Mouse (Mus musculus): ENCODE data around the gene Ptbp3. TPM values are rescaled to one million over a fixed set of nuclear protein-coding genes. Genes with fewer than 3 reads are reported as not detected.

The Ptbp3 gene
- polyA plus RNA-seq, 1 experiment from 2014 or later = 22.2 TPM

GRCm38 (mm10) chr4:59461116-59461727 is 87.9 kb downstream of the Ptbp3 start:
- Histone ChIP-seq H3K9ac (no peak overlapping the region), H3K4me2 (no peak overlapping the region), H3K9me3 (no peaks in the 10 kb centered on the region), H3K4me1 (replicated peaks) (no peaks in the 10 kb centered on the region; the same call in 1 of the 2 replicates), H3K36me3 (no peaks in the 10 kb centered on the region), H3K4me3 (no peak overlapping the region), H3K27me3 (no peaks in the 10 kb centered on the region), H3K27ac (no peak overlapping the region)
- ATAC-seq (ENCODE audit: low FRiP score) = no peak
- 85% methylated on average over 11 of the region's 11 CpGs for WGBS

DNA sequence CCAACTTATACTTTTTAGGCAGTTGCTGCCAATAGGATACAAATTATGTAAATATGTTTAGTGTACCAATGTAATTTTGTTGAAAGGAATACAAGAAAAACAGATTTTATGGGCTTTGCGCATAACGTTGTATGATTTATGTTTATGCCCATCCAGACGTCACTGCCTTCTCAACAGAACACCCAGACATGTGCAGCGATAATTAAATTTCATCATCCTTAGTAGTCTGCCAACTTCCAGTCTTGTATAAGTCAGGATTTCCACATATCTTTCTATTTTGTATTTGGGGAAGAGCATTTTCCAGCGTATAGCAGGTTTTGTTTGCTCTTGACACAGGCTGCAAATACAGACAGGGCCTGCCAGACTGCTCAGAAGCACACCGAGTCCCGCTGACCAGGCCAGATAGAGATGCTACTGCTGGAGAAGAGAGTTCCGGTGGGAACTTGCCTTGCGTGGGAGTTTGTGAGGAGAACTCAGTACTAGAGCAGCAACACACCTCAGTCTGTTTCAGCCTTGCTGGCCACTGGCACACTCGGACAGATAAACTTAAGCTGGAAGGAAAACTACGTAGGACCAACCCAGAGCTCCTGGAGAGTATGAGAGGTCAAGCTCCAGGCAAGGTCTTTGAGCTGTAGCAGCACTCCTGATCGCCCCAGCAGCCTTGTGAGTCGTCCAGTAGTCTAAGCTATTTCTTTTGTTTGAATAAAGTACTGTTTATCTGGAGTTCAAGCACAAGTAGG is 89.8 kb downstream of the Ptbp3 start:
- Histone ChIP-seq H3K27ac (no peak overlapping the region), H3K9ac (no peak overlapping the region), H3K4me2 (no peak overlapping the region)

GRCm38 (mm10) chr4:59457941-59458340 is 91.2 kb downstream of the Ptbp3 start:
- no peak overlapping the region for H3K9ac ChIP-seq
- no peak overlapping the region for H3K27ac ChIP-seq
- H3K4me2 ChIP-seq = no peak overlapping the region
- H3K4me1 ChIP-seq (replicated peaks) = no peaks in the 10 kb centered on the region; the same call in 1 of the 2 replicates
- no peak overlapping the region for H3K4me3 ChIP-seq
- ATAC-seq (ENCODE audit: low FRiP score) = no peak
- H3K36me3 ChIP-seq = no peaks in the 10 kb centered on the region
- no peaks in the 10 kb centered on the region for H3K9me3 ChIP-seq
- 50% methylated on average over 9 of the region's 9 CpGs for WGBS
- no peaks in the 10 kb centered on the region for H3K27me3 ChIP-seq

More for the DNA sequence above, 89.8 kb downstream of the Ptbp3 start:
- H3K4me3 ChIP-seq = no peak overlapping the region
- H3K4me1 ChIP-seq (replicated peaks) = no peaks in the 10 kb centered on the region; the same call in 1 of the 2 replicates
- no peaks in the 10 kb centered on the region for H3K36me3 ChIP-seq
- H3K9me3 ChIP-seq = no peaks in the 10 kb centered on the region
- no peak for ATAC-seq (ENCODE audit: low FRiP score)
- no peaks in the 10 kb centered on the region for H3K27me3 ChIP-seq
- WGBS = 85% methylated on average over 13 of the region's 13 CpGs

DNA sequence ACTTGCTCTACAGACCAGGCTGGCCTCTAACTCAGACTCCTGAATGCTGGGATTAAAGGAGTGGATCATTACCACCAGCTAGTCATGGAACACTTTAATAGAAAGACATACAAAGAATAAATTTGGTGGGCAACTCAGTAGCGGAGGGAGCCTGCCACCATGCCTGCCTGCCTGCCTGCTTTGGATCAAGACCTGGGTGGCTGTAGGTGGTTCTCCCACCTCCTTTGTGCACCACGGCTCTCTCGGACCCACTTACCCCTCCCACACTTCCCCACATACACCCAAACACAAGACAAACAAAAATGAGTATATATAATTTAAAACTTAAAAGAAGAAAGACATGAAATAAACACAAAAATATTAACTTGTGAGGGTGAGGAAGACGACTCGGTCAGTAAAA is 92.1 kb downstream of the Ptbp3 start:
- no peak for ATAC-seq (ENCODE audit: low FRiP score)
- Histone ChIP-seq H3K27me3 (no peaks in the 10 kb centered on the region), H3K4me2 (no peak overlapping the region), H3K4me1 (replicated peaks) (no peaks in the 10 kb centered on the region; the same call in 1 of the 2 replicates), H3K9me3 (no peaks in the 10 kb centered on the region), H3K36me3 (no peaks in the 10 kb centered on the region), H3K4me3 (no peak overlapping the region), H3K9ac (no peak overlapping the region), H3K27ac (no peak overlapping the region)
- WGBS = 93% methylated on average over 5 of the region's 5 CpGs

DNA sequence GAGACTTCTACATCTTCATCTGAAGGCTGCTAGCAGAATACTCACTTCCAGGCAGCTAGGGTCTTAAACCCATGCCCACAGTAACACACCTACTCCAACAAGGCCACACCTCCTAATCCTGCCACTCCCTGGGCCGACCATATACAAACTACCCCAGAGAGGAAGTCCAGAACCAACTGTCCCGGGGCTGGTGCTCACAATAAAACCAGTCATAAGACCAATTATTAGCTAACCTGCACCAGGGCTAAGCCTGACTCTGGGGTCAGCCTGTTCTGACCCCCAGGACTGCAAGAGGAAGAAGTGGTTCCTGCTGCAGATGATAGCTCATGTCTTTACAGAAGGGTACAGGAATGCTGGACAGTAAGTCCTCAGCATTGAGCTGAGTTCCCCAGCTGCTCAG is 93.7 kb downstream of the Ptbp3 start:
- Histone ChIP-seq H3K4me2 (no peak overlapping the region), H3K4me1 (replicated peaks) (no peaks in the 10 kb centered on the region; the same call in 1 of the 2 replicates), H3K4me3 (no peak overlapping the region), H3K36me3 (no peaks in the 10 kb centered on the region), H3K9ac (no peak overlapping the region), H3K27ac (no peak overlapping the region), H3K27me3 (no peaks in the 10 kb centered on the region), H3K9me3 (no peaks in the 10 kb centered on the region)
- WGBS = 76% methylated on average over 2 of the region's 2 CpGs
- no peak for ATAC-seq (ENCODE audit: low FRiP score)

GRCm38 (mm10) chr4:59454046-59454445 is 95.1 kb downstream of the Ptbp3 start:
- no peak overlapping the region for H3K9ac ChIP-seq
- no peak overlapping the region for H3K4me2 ChIP-seq
- no peaks in the 10 kb centered on the region for H3K36me3 ChIP-seq
- H3K9me3 ChIP-seq = no peaks in the 10 kb centered on the region
- H3K27me3 ChIP-seq = no peaks in the 10 kb centered on the region
- H3K4me1 ChIP-seq (replicated peaks) = no peaks in the 10 kb centered on the region; the same call in 1 of the 2 replicates
- no peak for ATAC-seq (ENCODE audit: low FRiP score)
- WGBS = 77% methylated on average over 3 of the region's 3 CpGs
- H3K27ac ChIP-seq = no peak overlapping the region
- H3K4me3 ChIP-seq = no peak overlapping the region

DNA sequence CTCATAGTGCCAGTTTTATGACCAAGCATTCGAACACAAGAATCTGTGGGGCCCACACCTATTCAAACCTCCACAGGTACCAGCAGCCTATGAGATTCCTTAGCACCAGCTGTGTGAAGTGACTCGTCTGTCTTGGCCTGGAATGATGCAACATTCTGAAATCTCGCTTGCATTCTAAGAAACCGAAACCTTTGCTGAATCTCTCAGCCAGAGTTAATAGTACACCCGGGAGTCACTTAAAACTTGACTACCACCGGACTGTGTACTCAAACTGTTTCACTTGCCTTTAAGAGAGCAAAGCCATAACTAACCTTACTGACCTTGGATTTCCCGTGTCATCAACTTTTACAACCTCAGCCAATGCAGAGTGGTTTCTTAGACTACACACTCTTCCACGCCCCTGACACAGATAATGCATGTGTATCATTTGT is 96.6 kb downstream of the Ptbp3 start:
- Histone ChIP-seq H3K36me3 (no peaks in the 10 kb centered on the region), H3K27ac (no peak overlapping the region), H3K27me3 (no peaks in the 10 kb centered on the region), H3K4me3 (no peak overlapping the region), H3K9ac (no peak overlapping the region), H3K9me3 (no peaks in the 10 kb centered on the region), H3K4me1 (replicated peaks) (no peaks in the 10 kb centered on the region), H3K4me2 (no peak overlapping the region)
- ATAC-seq (ENCODE audit: low FRiP score) = no peak
- 88% methylated on average over 8 of the region's 8 CpGs for WGBS

- Histone ChIP-seq H3K9me3 (no peaks in the 10 kb centered on the region), H3K4me2 (no peak overlapping the region), H3K27me3 (no peaks in the 10 kb centered on the region), H3K27ac (no peak overlapping the region), H3K4me1 (replicated peaks) (no peaks in the 10 kb centered on the region), H3K9ac (no peak overlapping the region), H3K4me3 (no peak overlapping the region), H3K36me3 (no peaks in the 10 kb centered on the region)
- WGBS = 90% methylated on average over 3 of the region's 3 CpGs
- ATAC-seq (ENCODE audit: low FRiP score) = no peak
Measured at GRCm38 (mm10) chr4:59450906-59451305, 98.3 kb downstream of the Ptbp3 start.

DNA sequence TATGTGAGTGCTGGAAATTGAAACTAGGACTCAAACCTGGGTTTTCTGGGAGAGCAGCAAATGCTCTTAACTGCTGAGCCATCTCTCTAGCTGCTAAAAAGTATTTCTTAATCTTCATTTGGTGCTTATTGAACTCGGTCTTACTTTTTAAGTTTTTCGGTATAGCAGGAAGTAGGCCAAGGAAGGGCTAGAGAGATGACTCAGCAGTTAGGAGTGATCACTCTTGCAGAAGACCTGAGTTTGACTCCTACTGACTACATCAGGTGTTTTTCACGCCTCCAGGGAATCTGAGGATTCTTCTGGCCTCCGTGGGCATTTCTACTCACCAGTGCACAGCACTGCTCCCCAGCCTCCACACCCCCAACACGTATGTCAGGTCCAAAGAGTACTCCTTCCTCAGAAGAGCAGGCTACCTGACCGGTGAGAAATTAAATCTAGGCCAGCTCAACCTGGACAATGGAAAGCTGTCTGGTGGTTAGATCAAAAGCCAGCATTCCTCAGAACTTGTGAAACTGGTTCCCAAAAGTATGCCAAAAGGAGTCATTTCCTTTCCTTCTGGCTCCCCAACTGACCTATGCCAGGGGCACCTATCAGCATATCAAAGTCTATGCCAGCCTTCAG is 98.8 kb downstream of the Ptbp3 start:
- Histone ChIP-seq H3K36me3 (no peaks in the 10 kb centered on the region), H3K4me1 (replicated peaks) (no peaks in the 10 kb centered on the region), H3K9me3 (no peaks in the 10 kb centered on the region), H3K27me3 (no peaks in the 10 kb centered on the region), H3K27ac (no peak overlapping the region), H3K4me3 (no peak overlapping the region), H3K4me2 (no peak overlapping the region), H3K9ac (no peak overlapping the region)
- no peak for ATAC-seq (ENCODE audit: low FRiP score)
- WGBS = 88% methylated on average over 6 of the region's 6 CpGs

GRCm38 (mm10) chr4:59447296-59447695 is 101.9 kb downstream of the Ptbp3 start:
- Histone ChIP-seq H3K4me1 (replicated peaks) (no peaks in the 10 kb centered on the region), H3K9ac (no peak overlapping the region), H3K4me2 (no peak overlapping the region), H3K27ac (no peak overlapping the region), H3K36me3 (no peaks in the 10 kb centered on the region), H3K9me3 (no peaks in the 10 kb centered on the region), H3K27me3 (no peaks in the 10 kb centered on the region), H3K4me3 (no peak overlapping the region)
- WGBS = 43% methylated on average over 1 of the region's 1 CpGs
- no peak for ATAC-seq (ENCODE audit: low FRiP score)

GRCm38 (mm10) chr4:59445516-59445915 is 103.6 kb downstream of the Ptbp3 start:
- no peak for ATAC-seq (ENCODE audit: low FRiP score)
- H3K27ac ChIP-seq = no peak overlapping the region
- H3K9ac ChIP-seq = no peak overlapping the region
- no peaks in the 10 kb centered on the region for H3K9me3 ChIP-seq
- H3K36me3 ChIP-seq = no peaks in the 10 kb centered on the region
- 72% methylated on average over 6 of the region's 6 CpGs for WGBS
- H3K4me3 ChIP-seq = no peak overlapping the region
- no peak overlapping the region for H3K4me2 ChIP-seq
- peaks cover 4% of the 10 kb centered on the region for H3K27me3 ChIP-seq
- H3K4me1 ChIP-seq (replicated peaks) = no peaks in the 10 kb centered on the region

DNA sequence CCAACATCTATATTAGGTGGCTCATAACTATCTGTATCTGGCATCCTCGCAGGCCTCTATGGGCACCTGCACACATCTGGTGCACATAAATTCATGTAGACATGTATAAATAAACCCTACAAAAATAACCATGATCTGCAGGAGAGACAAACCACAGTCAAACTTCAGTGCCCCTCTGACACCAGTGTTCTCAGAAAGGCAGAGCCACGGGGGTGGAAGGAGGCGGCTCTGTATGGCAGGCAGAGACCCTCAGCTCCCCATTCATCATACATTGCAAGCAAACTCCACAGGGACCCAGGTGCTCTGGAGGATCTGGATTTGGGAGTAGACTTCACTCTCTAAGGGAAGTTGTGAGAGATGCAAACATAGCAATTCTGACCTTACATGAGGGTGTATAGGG is 104.2 kb downstream of the Ptbp3 start:
- Histone ChIP-seq H3K27ac (no peak overlapping the region), H3K36me3 (no peaks in the 10 kb centered on the region), H3K4me3 (no peak overlapping the region), H3K9me3 (no peaks in the 10 kb centered on the region), H3K9ac (no peak overlapping the region), H3K4me1 (replicated peaks) (no peaks in the 10 kb centered on the region), H3K4me2 (no peak overlapping the region), H3K27me3 (peaks cover 9% of the 10 kb centered on the region)
- WGBS = 85% methylated on average over 3 of the region's 3 CpGs
- no peak for ATAC-seq (ENCODE audit: low FRiP score)
